Mouse (Mus musculus): ENCODE data around the gene Tom1l2. TPM values are rescaled to one million over a fixed set of nuclear protein-coding genes. Genes with fewer than 3 reads are reported as not detected.
A peak's percentile ranks its signal among the peaks of the same experiment; 100 is the strongest.

The Tom1l2 gene
- total and polyA plus RNA-seq, 3 experiments: 4.8 to 10.4 (median 10.4) TPM

GRCm38 (mm10) chr11:60250971-60251643 lies 101.6 kb downstream of the Tom1l2 start:
- Histone ChIP-seq H3K36me3 (replicated peaks in 1 of 2; ENCODE audit: control insufficient read depth in 1 of 2, insufficient read depth in 1 of 2, low read length in 1 of 2) (peaks cover 7 to 53% of the 10 kb centered on the region in 2 experiments), H3K4me3 (replicated peaks in 1 of 3; ENCODE audit: low read depth in 2 of 3, low read length in 2 of 3, poor library complexity in 1 of 3) (no peak overlapping the region), H3K79me2 (replicated peaks; ENCODE audit: control insufficient read depth, extremely low read depth, insufficient read depth, poor library complexity, severe bottlenecking) (no peaks in the 10 kb centered on the region), H3K27ac (ENCODE audit: insufficient read depth, low read depth) (no peak overlapping the region), H3K27me3 (replicated peaks) (no peaks in the 10 kb centered on the region), H3K9ac (ENCODE audit: insufficient read depth, low read depth) (no peak overlapping the region), H3K4me1 (ENCODE audit: control insufficient read depth in 1 of 2, insufficient read depth in 2 of 2) (no peaks in the 10 kb centered on the region), H3K9me3 (replicated peaks; ENCODE audit: low read length) (no peaks in the 10 kb centered on the region), H3K4me2 (ENCODE audit: insufficient read depth, low read depth, poor library complexity, severe bottlenecking) (no peak overlapping the region)
- TF ChIP-seq GABPA (IDR thresholded peaks at IDR 0.05; ENCODE audit: insufficient replicate concordance, low read depth, low read length) (no peak), MEF2A (IDR thresholded peaks at IDR 0.05; ENCODE audit: borderline replicate concordance, low read depth, low read length) (no peak), POLR2AphosphoS2 (IDR thresholded peaks at IDR 0.05; ENCODE audit: low read depth, low read length) (no peak), ZNF384 (IDR thresholded peaks at IDR 0.05; ENCODE audit: low read depth, low read length) (no peak), CTCF (conservative IDR thresholded peaks at IDR 0.05 in 1 of 2, IDR thresholded peaks at IDR 0.05 in 1 of 2; ENCODE audit: low read depth in 2 of 2, low read length in 2 of 2) (peak; percentile 72 to 91), UBTF (IDR thresholded peaks at IDR 0.05; ENCODE audit: low read depth, low read length) (no peak), MXI1 (IDR thresholded peaks at IDR 0.05; ENCODE audit: low read depth, low read length) (no peak), EP300 (IDR thresholded peaks at IDR 0.05; ENCODE audit: low read length) (no peak), CHD1 (IDR thresholded peaks at IDR 0.05; ENCODE audit: low read depth, low read length) (no peak), IRF4 (IDR thresholded peaks at IDR 0.05; ENCODE audit: low read depth, low read length) (no peak), HCFC1 (IDR thresholded peaks at IDR 0.05; ENCODE audit: low read depth, low read length) (no peak), JUN (IDR thresholded peaks at IDR 0.05; ENCODE audit: insufficient read depth, low read depth, low read length) (no peak), PAX5 (IDR thresholded peaks at IDR 0.05; ENCODE audit: low read length) (no peak), TBP (conservative IDR thresholded peaks at IDR 0.05; ENCODE audit: low read depth, low read length) (no peak), RAD21 (IDR thresholded peaks at IDR 0.05; ENCODE audit: low read depth, low read length) (peak; percentile 89), MAZ (IDR thresholded peaks at IDR 0.05; ENCODE audit: low read depth, low read length) (no peak), MYC (IDR thresholded peaks at IDR 0.05; ENCODE audit: low read depth, low read length) (no peak), CHD2 (IDR thresholded peaks at IDR 0.05; ENCODE audit: low read length) (no peak), POLR2A (IDR thresholded peaks at IDR 0.05; ENCODE audit: low read depth, low read length) (no peak), SMC3 (IDR thresholded peaks at IDR 0.05; ENCODE audit: low read depth, low read length) (peak; percentile 86), USF2 (conservative IDR thresholded peaks at IDR 0.05; ENCODE audit: low read depth, low read length) (no peak), E2F4 (IDR thresholded peaks at IDR 0.05; ENCODE audit: insufficient replicate concordance, low read depth, low read length) (no peak), MAFK (IDR thresholded peaks at IDR 0.05; ENCODE audit: insufficient replicate concordance, low read length) (no peak), NELFE (IDR thresholded peaks at IDR 0.05; ENCODE audit: low read depth, low read length) (0 out of 2 replicates have a peak, but pooled peaks have one; percentile 21), JUND (conservative IDR thresholded peaks at IDR 0.05; ENCODE audit: low read depth, low read length) (no peak)
- peak; percentile 62 for DNase-seq (ENCODE audit: extremely low read depth)
- dilution Hi-C loops (cut with MboI; ENCODE audit: extremely low pct_ligation_motif_present, extremely low pct_unique_long_range_greater_than_20kb, low sequenced_read_pairs): no loop called here
- in situ Hi-C loops (cut with MboI; ENCODE audit: low pct_ligation_motif_present, low pct_unique_long_range_greater_than_20kb, low sequenced_read_pairs): loop anchor here (10.0 kb wide), 1 partner anchor 164 kb away; the partner anchor contains the start of genes Atpaf2 and Gid4
